Mouse (Mus musculus) layer of hippocampus, adult 9-11 months (tissue): ENCODE results near the gene Clec16a.

Experiments
- DNase-seq: peaks from one replicate; pipeline ENCODE4 v3.0.0; 2022

Gene Clec16a

DNA sequence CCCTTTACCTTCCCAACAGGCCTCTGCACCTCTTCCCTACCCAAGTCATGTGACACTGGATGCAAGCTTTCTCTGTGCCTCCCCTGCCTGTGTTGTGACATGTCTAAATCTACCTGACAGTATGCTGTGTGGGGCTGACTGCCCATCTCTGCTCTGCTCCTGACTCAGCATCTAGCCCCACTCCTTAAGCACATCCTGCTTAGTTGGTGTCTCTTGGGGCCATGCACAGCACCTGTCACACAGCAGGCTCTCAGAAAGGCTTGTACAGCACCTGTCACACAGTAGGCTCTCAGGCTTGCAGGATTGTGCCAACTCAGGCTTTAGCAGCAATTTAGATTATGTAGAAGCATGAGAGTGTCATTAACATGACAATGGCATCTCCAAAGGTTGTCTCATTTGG, 106.7 kb downstream of the Clec16a start:
- DNase-seq = no peak

DNA sequence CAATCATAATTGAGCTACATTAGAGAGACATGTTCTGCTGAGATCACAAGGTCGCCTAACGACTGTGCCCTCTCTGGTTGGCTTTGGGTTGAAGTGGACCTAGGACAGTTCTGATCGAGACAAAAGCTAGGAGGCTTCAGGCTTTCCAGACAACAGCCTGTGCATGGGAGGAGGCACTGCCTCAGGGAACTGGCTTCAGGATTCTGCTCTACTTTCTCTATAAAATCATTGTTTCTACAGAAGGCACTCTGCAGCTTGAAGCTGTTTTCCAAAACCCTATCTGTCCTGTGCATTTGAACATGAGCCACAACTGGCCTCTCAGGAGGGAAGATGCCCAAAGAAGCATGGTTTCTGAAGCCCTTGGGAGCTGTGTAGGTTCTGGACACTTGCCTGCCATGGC, 107.8 kb downstream of the Clec16a start:
- DNase-seq = no peak

DNA sequence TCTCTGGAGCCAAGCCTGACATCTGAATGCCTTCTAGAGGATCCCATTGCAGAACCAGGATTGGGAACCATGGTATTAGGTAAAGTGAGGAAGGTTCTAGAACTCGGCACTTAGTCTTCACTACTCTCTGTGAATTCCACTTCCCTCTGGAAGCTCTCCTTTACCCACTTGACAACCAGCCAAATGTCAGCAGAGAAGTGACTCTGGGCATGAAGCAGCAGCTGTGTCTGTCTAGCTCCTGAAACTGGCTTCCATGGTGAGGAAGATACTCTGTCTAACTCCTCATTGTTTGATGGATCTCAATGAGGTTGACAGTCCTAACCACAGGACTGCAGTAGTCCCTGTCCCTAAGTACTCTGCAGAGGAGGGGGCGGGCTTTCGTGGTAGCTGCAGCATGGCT, 110.1 kb downstream of the Clec16a start:
- DNase-seq = no peak

DNA sequence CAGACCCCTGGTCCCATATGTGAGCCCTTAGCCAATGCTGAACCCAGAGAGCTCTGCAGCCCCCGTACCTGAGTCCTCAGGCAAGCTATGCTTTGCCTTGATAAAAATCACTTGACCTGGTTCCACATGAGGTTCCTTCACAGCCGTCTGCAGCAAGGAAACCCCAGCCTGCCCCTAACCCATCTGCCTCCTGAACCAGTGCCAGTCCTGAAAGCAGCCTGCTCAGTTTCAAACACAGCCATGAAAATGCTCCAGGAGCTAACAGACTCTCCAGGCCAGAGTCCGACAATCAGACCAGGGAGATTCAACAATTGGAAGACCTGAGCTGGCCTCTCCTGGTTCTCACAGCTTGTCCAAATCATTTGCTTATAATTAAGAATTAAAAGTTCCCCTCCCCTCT, 110.8 kb downstream of the Clec16a start:
- DNase-seq = no peak

DNA sequence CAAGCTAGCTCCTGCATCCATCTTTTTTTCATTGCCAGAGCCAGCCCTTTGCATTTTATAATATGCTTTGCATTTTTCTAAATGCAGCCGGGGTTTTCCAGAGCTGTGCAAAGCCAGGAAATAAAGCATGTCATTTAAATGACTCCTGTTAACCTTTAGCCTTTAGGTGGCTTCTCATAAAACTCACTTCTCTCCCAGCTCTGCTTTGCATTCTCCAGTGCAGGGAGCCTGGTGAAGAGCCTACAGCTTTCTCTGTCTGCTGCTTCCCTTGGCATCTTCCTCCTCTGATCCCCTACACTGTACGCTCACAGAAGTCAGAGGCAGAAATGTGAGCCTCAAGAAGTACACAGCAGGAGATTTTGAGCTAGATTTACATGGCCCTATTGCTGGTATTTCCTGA, 111.3 kb downstream of the Clec16a start:
- no peak for DNase-seq

DNA sequence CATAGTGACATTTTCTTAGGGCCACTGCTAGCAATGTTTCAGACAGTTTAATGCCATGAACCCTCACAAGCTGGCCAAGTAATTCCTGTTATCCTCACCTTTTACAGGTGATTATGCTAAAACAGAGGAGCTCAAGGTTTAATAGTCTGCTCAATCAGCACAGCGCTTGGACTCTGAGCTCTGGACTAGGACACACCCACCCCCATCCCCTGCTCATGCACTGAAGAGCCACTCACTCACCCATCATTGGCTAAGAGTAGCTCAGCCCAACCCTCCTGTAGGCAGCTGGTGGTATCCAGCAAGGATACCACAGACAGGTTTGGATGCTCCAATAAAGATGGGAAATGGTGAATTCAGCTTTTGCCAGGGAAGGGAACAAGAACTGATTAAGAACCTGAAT, 111.8 kb downstream of the Clec16a start:
- DNase-seq = no peak

DNA sequence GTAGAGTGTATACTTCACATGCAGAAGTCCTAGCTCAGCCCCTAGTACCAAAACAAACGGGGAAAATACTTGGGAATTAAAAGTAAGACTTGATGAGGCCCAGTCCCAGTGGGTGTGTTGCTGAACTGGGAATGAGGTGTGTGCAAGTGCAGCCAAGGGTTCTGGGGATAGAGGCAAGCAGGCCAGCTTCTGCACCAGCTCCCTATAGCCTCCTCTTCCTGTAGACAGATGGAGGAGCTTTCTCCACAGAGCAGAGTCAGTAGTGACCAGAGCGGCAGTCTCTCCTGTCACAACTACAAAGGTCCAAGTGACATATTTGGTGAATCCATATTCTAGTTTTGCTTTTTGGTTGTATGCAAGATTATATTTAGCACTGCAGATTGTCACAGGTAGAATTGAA, 114.1 kb downstream of the Clec16a start:
- DNase-seq = no peak

DNA sequence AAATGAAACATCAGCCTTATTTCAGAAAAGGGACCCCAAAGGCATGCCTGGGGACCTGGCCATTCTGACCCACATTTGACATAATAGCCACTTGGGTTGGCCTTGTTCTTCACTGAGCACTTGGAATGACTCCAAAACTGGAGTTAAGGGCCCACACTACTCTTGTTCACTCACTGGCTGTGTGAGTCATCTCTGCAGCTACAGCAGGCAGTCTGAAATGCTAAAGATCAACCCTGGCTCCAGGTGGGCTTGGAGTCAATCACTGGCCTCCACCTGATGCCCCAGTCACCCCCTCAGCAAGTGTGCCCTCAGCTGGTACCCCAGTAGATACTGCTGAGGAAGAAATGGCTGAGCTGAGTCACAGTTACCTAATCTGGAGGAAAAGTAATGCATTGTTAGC, 115.4 kb downstream of the Clec16a start:
- DNase-seq = no peak

DNA sequence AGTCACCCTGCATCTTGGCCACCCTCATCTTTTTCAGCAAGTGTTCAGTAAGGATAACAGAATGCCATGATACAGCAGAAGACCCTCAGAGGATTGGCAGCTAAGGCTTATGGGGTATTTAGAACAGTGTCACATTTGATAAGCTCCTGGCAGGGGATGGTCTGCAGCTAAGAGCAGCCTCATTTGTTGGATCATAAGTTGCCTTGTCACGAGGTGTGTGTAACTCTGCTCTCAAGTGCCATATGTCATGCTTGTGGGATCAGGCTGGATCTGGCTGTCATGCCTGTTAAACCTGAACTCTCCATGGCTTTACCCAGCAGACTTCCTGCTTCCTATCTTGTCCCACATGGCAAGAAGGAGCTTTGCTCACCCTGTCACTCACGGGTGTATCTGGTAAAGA, 116.2 kb downstream of the Clec16a start:
- no peak for DNase-seq

DNA sequence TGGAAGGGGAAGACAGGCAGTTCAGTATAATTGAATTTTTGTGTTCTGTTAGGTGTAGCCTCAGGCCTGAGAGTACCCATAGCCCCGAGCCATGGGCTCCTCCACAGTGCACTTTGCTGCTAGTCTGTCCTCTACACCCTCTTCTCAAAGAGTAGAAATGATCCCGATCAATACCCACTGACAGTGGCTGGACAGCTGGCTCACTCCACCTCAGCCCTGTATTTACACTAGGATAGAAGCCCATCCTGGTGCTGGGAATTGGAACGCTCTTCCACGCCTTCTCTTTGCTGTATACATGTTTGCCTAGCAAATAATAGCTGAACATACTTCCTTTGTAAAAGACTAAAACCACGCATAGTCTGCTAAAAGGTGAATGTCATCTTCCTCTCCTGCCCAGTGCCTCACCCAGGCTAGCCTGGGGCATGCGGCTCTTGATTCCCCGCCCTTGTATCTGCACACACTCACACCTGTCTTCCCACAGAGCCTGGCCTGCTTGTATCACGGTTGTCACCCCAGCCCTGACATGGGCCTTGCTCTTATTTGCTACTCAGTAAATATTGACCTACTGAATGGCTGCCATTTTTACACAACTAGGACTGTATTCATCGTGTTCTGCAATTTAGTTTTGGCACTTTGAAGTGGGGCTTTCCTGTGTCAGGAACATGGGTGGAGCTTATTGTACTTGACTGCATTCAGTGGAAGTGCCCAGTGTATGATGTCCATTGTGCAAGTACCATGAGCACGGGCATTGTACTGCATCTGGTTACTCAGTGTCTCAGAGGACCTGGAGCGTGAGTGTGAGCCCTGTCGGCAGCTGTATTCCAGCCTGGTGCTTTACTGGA, 119.0 kb downstream of the Clec16a start:
- DNase-seq = no peak

DNA sequence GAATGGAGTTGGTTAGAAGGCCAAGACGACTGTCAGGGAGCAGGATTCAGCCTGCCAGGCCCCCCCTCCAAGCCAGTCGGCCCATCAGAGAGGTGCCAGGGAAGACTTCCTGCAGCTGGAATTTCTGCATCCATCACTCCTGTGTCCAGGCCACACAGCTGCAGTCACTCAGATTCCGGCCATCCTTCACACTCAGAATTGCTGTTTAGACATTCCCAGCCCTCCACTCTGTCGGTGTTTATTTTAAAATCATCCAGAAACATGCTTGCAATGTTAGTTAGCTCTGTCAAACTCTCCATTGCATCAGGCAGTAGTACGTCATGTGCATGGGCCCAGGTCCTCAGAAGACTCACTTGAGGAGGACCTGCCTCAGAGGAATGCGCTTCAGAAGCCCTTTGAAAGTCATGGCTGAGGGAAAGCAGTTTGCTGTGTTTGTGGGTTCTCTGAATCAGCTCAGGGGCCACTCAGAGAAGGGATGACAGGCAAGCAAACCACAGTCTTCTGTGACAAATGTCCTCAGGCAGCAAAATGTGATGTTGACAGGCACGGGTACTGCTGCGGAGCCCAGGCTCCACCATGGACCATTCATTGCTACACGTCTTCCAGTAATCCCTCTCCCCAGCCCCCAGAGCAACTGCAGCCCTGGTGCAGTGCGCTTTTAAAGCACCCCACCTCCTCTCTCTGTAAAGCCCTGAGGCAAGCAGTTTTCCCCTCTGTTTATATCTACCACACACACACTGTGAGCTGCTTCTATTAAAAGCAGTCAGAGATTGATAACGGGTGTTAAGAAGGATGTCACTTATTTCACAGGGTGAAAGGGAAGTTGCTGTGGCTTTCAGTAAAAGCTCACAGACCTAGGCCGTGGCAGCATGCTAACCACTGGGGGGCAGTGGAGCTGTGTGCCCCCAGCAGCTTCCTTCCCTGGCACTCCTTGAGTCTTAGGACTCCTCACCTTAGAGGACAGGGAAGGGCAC, 120.1 kb downstream of the Clec16a start:
- DNase-seq = peak; percentile 17

DNA sequence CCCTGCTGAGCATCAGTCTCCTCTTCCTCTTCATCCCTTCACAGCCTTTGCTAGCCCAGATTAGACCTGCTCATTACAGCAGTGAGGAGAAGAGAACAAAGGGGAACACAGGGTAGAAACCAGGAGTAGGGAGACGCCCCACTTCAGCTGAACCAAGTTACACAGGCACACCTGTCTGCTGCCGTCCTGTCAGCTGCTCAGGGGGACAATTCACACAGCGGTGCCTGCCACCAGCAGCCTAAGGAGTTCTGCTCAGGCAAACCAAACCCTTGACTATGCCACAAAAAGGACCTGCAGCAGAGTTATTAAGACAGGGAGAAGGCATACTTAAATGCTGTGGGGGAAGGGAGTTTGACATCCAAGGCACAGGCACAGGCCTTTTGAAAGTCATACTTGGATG, 121.6 kb downstream of the Clec16a start:
- DNase-seq = no peak

DNA sequence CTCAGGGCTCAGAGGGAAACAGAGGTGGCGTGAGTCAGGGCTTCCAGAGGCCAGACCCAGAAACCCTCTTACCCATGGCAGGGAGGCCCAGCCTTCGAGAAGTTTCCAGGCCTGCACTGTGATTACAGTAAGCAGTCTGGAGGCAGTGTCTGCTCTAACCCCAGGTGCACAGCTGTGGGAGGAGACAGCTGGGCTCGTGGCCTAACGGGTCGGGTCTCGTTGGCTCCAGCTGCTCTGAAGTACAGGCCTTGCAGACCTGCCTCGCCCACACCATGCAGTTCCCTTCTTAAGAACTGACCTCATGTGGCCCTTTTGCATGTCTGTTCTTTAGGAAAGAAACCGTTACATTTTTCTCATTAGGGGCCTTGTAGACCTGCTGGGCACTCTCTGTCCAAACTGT, 123.3 kb downstream of the Clec16a start:
- DNase-seq = no peak

DNA sequence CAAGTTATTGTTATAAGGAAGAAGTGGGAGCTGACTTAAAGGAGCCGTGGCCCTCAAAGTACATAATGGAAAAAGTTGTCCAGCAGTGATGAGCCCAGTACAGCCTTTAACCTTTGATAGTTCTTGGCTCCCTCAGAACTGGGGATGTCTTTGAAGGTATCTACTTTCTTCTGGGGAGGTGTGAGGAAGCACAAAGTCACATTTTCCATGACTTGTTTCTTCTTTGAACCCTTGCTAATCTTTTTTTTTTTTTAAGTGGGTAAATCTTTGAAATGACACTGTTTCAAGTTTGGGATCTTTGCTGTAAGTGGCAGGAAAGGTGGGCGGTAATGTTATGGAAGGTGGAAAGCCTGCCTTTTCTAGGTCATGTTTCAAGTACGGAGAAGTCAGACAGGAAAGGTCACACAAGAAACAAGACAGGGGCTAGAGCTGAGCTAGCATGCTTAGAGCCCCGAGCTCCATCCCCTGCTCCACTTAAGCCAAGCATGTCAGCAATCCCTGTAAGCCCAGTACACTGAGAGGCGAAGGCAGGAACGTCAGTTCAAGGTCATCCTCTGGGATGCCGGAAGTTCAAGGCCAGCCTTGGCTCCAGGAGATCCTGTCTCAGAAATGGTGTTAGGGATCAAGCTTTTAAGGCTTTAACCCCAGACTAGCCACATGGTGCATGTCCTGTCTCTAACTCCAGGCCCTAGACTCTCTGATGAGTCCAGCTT, 124.0 kb downstream of the Clec16a start:
- DNase-seq = no peak

DNA sequence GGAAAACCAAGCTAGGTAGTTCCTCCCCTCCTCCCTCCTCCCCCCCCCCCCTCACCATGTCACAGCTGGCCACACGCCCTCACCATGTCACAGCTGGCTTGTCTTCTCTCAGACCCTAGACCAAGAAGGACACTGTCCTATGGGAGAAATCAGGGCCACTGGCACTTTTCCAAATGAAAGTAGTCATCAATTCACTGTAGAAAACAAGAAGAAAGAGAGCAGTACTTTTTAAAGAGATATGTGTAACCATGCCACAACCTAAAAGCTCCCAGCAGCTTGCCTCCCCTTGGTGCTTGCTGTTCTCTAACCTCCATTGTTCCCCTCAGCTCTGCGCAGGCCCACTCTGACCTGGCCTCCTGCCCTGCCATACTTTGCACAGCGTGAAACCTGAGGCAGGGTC, 124.8 kb downstream of the Clec16a start:
- no peak for DNase-seq

DNA sequence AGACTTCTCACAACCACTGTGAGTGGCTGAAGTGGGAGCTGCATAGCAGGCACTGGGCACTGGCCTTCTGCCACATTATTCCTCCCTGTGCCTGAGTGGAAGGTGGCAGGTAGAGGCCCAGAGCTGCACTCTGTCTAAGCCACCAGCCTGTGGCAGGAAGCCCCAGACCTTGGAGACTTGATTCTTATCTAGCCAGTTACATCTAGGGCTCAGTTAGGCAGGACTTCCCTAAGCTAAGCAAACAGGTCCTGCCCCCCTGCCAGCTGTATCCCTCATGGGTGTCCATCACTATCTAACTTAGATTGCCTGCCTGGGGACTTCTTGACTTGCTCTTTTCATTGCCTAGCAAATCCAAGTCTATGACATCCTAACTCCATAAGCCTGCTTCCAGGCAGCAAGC, 127.4 kb downstream of the Clec16a start:
- no peak for DNase-seq

DNA sequence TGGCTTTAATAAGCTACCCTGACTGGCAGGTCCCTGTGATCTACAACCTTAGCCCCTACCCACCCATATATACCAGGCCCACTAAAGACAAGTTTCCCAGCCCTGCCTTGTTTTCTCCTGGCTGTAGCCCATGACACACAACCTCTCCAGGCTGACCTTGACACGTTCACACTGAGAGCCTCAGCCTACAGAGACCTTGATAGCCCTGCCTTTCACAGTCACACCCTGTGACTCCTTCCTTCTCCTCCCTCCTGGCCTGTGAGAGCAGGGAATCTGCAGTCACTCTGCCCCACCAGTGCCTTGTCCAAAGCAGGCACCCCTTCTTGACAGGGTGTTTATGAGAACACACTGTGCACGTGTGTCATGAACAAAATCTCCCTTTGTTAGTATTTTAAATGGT, 128.9 kb downstream of the Clec16a start:
- DNase-seq = no peak

DNA sequence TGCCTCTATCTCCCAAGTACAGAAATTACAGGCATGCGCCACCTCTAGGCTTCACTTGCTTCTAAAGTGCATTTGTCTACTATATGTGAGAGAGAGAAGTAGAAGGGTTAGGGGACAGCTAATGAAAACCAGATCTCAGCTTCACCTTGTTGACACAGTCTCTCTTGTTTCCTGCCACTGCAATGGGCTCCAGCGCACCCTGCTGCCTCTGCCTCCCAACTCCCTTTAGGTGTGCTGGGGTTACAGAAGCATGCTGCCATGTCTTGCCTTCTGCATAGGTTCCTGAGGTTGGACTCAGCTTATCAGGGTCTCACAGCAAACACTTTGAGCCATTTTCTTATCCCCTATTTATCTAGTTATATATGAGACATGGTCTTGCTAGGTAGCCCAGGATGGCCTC, 129.8 kb downstream of the Clec16a start:
- DNase-seq = no peak

DNA sequence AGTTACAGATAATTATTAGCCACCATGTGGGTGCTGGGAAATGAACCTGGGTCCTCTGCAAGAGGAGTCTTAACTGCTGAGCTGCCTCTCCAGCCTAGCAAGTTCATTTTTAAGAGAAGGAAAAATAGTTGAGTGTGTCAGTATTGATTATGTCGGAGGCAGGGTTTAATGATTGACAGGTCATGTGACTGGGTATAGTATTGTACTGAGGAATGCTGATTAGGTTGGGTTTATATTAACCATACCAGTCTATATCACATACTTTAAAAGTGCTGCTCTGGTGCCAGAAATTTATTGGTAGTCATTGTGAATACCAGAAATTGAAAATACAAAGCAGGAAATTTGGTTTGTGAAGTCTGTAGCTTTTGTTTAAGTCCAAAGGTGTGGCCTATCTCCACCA, 130.5 kb downstream of the Clec16a start:
- DNase-seq = no peak

DNA sequence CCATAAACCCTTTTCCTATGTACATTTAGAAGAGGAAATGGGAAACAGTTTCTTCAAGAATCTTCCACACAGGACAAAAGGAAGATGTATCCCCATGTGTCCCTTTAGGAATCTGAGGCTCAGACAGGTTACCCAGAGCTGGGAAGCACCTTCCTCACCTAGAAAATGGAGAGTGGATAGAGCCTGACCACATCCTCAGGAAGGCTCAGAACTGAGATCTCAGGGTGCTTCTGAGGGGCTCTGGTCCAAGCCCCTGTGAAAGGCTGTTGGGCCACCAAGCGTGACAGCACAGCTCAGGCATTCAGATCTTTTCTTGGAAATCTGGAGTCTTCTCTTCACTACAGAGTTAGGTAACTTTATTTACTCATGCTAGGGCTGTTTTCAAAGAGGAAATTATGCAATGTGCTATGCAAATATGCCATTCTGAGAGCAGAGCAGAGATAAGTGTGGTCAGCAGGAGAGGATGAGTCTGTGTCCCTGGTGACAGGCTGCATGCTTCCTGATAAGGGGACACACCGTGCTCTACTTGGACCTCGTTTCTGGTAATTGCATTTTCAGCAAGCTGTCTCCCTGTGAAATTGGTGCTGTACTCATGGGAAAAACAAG, 131.4 kb downstream of the Clec16a start:
- DNase-seq = no peak

DNA sequence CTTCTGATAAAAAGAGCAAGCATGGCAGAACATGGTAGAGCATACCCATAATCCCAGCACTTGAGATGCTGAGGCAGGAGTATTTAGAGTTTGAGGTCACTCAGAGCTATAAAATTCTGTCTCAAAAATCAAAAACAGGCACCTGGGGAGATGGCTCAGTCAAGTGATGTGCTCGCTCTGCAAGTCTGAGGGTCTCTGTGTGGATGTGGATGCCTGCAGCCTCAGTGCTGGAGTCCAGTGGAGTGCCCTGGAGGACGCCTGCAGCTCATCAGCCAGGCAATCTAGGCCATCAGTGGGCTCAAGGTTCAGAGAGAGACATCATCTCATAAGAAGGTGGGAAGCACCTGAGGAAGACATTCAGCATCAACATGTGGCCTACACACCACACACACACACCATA, 137.4 kb downstream of the Clec16a start:
- DNase-seq = no peak

DNA sequence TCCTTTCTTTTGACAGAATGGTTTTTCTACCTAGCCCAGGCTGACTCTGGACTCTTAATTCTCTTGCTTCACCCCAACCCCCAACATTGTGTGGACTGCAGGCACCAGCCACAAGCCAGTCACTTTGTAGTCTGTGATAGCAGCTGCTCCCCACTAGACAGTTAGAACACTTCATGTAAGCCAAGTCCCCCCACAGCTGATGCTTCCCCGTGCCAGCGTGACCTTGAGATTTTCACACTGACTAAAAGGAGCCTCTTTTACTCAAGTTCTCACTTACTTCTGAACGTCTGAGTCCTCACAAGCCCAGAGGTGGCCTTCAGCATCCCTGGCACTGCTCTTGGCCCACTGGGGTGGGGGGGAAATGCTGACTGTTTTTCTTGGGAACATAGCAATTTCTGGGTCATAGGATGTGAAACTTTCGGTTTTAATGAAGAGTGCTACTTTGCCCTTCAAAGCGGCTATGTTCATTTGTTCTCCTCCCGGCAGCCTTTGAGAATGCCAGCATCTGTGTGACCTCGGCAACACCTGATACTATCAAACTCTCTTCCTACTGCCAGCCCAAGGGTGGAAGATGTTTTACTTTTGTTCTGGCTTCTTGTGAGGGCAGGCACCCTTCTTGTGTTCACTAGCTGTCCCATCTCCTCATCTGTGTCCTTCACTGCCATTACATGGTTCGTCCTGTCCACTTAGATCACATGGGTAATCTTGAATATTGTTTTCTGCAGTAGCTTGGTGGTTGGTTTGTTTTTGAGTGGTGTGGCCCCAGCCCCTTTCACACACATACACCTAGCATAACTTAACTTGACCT, 138.3 kb downstream of the Clec16a start:
- no peak for DNase-seq
